Mouse (Mus musculus) hindbrain, embryonic 13.5 days (tissue): Measurements from ENCODE around the gene Bex1. TPM values are rescaled to one million over a fixed set of nuclear protein-coding genes. Genes with fewer than 3 reads are reported as not detected.
"Not testable (repeated sequence)": the region's sequence is repeated elsewhere in the genome, so short reads cannot be mapped to it uniquely, and the experiment has no call there.

Experiments
- ATAC-seq: fragments of 200-750 bp; cut with Nextera tagmentation; 2 replicates; pipeline ENCODE4 v1.8.0; 2017; ENCODE audit warnings: moderate TSS enrichment; ENCODE audit not compliant: low FRiP score
- H3K27ac ChIP-seq: fragments of 300-500 bp; sonication (generic); 2 replicates; pipeline ENCODE4 v1.5.1; 2015; ENCODE audit warnings: inconsistent platforms, mild to moderate bottlenecking, moderate library complexity
- H3K27me3 ChIP-seq: fragments of 300-500 bp; sonication (generic); 2 replicates; pipeline ENCODE4 v1.6.1; 2015; ENCODE audit warnings: mild to moderate bottlenecking, inconsistent platforms
- H3K36me3 ChIP-seq: fragments of 300-500 bp; sonication (generic); 2 replicates; pipeline ENCODE4 v1.6.1; 2015; ENCODE audit warnings: mild to moderate bottlenecking, inconsistent platforms
- H3K4me1 ChIP-seq: fragments of 300-500 bp; sonication (generic); replicated peaks from 2 replicates; pipeline ENCODE4 v1.6.1; 2015; ENCODE audit warnings: inconsistent platforms
- H3K4me2 ChIP-seq: fragments of 300-500 bp; sonication (generic); 2 replicates; pipeline ENCODE4 v1.6.1; 2015; ENCODE audit warnings: inconsistent platforms, mild to moderate bottlenecking, moderate library complexity
- H3K4me3 ChIP-seq: fragments of 300-500 bp; sonication (generic); 2 replicates; pipeline ENCODE4 v1.5.1; 2015; ENCODE audit warnings: mild to moderate bottlenecking, inconsistent platforms
- H3K9ac ChIP-seq: fragments of 300-500 bp; sonication (generic); 2 replicates; pipeline ENCODE4 v1.6.1; 2015; ENCODE audit warnings: mild to moderate bottlenecking, inconsistent platforms
- H3K9me3 ChIP-seq: fragments of 300-500 bp; sonication (generic); 2 replicates; pipeline ENCODE4 v1.6.1; 2016; ENCODE audit warnings: inconsistent platforms
- WGBS: fragments of 180-500 bp; shearing (Covaris S2); methylation state at CpG from one replicate; pipeline ENCODE4 v1.1.7; 2015; 5-methylcytosine and 5-hydroxymethylcytosine counted together
- polyA plus RNA-seq: library from polyadenylated mRNA; unstranded; fragments of >200 nt; fragmentation: Nextera tagmentation; extraction: Ambion mirVana; gene quantifications from 2 replicates; pipeline ENCODE4 v1.2.1, GENCODE M21; 2015

Gene Bex1
- 199 and 209 TPM in 2 replicates for polyA plus RNA-seq

GRCm38 (mm10) chrX:136214729-136215677 is at the start of gene Bex1, which contains the start of gene Tceal7:
Bex1 (minus strand) TSS chrX:136215513.
Tceal7 (plus strand) TSS chrX:136214779.
- H3K4me1 ChIP-seq, H3K36me3 ChIP-seq, H3K27me3 ChIP-seq, H3K9me3 ChIP-seq, H3K27ac ChIP-seq: not testable (repeated sequence)
- WGBS = 21% methylated on average over 11 of the region's 67 CpGs
- ATAC-seq = peak; percentile 95
- Histone ChIP-seq H3K9ac (peak within 1 kb of the TSS; percentile 67), H3K4me3 (peak within 1 kb of the TSS; percentile 44), H3K4me2 (peak within 1 kb of the TSS; percentile 52)

GRCm38 (mm10) chrX:136252023-136252729 is 36.9 kb upstream of the Bex1 start:
- H3K27ac ChIP-seq = no peak overlapping the region
- WGBS = 54% methylated on average over 6 of the region's 6 CpGs

GRCm38 (mm10) chrX:136249671-136250070 is 34.4 kb upstream of the Bex1 start:
- Histone ChIP-seq H3K9ac (no peak overlapping the region), H3K36me3 (no peaks in the 10 kb centered on the region), H3K4me3 (no peak overlapping the region), H3K4me2 (no peak overlapping the region), H3K27ac (no peak overlapping the region), H3K9me3 (no peaks in the 10 kb centered on the region), H3K4me1 (no peaks in the 10 kb centered on the region; the same call in 1 of the 2 replicates), H3K27me3 (no peaks in the 10 kb centered on the region)
- no peak for ATAC-seq
- 86% methylated on average over 7 of the region's 7 CpGs for WGBS

More at GRCm38 (mm10) chrX:136252023-136252729, 36.9 kb upstream of the Bex1 start:
- no peak overlapping the region for H3K4me2 ChIP-seq
- no peaks in the 10 kb centered on the region for H3K4me1 ChIP-seq
- no peak for ATAC-seq
- H3K9ac ChIP-seq = no peak overlapping the region
- H3K9me3 ChIP-seq = no peaks in the 10 kb centered on the region
- no peaks in the 10 kb centered on the region for H3K36me3 ChIP-seq
- H3K27me3 ChIP-seq = no peaks in the 10 kb centered on the region
- no peak overlapping the region for H3K4me3 ChIP-seq

- H3K27ac ChIP-seq = no peak overlapping the region
- H3K9ac ChIP-seq = no peak overlapping the region
- H3K36me3 ChIP-seq = no peaks in the 10 kb centered on the region
- no peak overlapping the region for H3K4me3 ChIP-seq
- no peak overlapping the region for H3K4me2 ChIP-seq
- no peak for ATAC-seq
- no peaks in the 10 kb centered on the region for H3K9me3 ChIP-seq
- H3K27me3 ChIP-seq = no peaks in the 10 kb centered on the region
- no peaks in the 10 kb centered on the region; the same call in 1 of the 2 replicates for H3K4me1 ChIP-seq
- WGBS = 81% methylated on average over 6 of the region's 6 CpGs
Observed at GRCm38 (mm10) chrX:136248811-136249210, 33.5 kb upstream of the Bex1 start.

GRCm38 (mm10) chrX:136245521-136246071 is 30.3 kb upstream of the Bex1 start:
- Histone ChIP-seq H3K4me1 (no peaks in the 10 kb centered on the region; the same call in 1 of the 2 replicates), H3K27ac (peak overlapping the region; percentile 83), H3K9ac (peak overlapping the region; percentile 80), H3K9me3 (no peaks in the 10 kb centered on the region), H3K36me3 (no peaks in the 10 kb centered on the region), H3K27me3 (no peaks in the 10 kb centered on the region), H3K4me3 (peak overlapping the region; percentile 57), H3K4me2 (peak overlapping the region; percentile 55)
- peak; percentile 87 for ATAC-seq
- WGBS = 14% methylated on average over 11 of the region's 15 CpGs

- WGBS = 19% methylated on average over 20 of the region's 20 CpGs
- Histone ChIP-seq H3K9me3 (no peaks in the 10 kb centered on the region), H3K36me3 (no peaks in the 10 kb centered on the region), H3K4me3 (peak within 1 kb of the TSS; percentile 57), H3K27me3 (no peaks in the 10 kb centered on the region), H3K4me2 (peak within 1 kb of the TSS; percentile 55), H3K9ac (peak within 1 kb of the TSS; percentile 80), H3K4me1 (no peaks in the 10 kb centered on the region; the same call in 1 of the 2 replicates), H3K27ac (peak within 1 kb of the TSS; percentile 83)
- ATAC-seq = peak; percentile 97
Observed at GRCm38 (mm10) chrX:136244574-136245229, 29.4 kb upstream of the Bex1 start, which contains the start of gene Tceal9. Tceal9 (plus strand) TSS chrX:136245079.

- H3K9ac ChIP-seq = no peak overlapping the region
- no peak overlapping the region for H3K27ac ChIP-seq
- no peaks in the 10 kb centered on the region; the same call in 1 of the 2 replicates for H3K4me1 ChIP-seq
- no peaks in the 10 kb centered on the region for H3K9me3 ChIP-seq
- no peaks in the 10 kb centered on the region for H3K36me3 ChIP-seq
- ATAC-seq = no peak
- 92% methylated on average over 2 of the region's 2 CpGs for WGBS
- H3K27me3 ChIP-seq = no peaks in the 10 kb centered on the region
- H3K4me3 ChIP-seq = no peak overlapping the region
- H3K4me2 ChIP-seq = no peak overlapping the region
Observed at GRCm38 (mm10) chrX:136243181-136243580, 27.9 kb upstream of the Bex1 start.

- no peaks in the 10 kb centered on the region for H3K36me3 ChIP-seq
- ATAC-seq = no peak
- WGBS = 49% methylated on average over 3 of the region's 3 CpGs
- H3K4me2 ChIP-seq = no peak overlapping the region
- H3K4me1 ChIP-seq = no peaks in the 10 kb centered on the region
- no peaks in the 10 kb centered on the region for H3K27me3 ChIP-seq
- H3K27ac ChIP-seq = no peak overlapping the region
- no peak overlapping the region for H3K9ac ChIP-seq
- no peaks in the 10 kb centered on the region for H3K9me3 ChIP-seq
- H3K4me3 ChIP-seq = no peak overlapping the region
Observed at GRCm38 (mm10) chrX:136238118-136238517, 22.8 kb upstream of the Bex1 start.

GRCm38 (mm10) chrX:136227768-136228167 is 12.5 kb upstream of the Bex1 start:
- H3K27ac ChIP-seq = no peak overlapping the region
- 0 out of 2 replicates have a peak, but pooled peaks cover 5% of the 10 kb centered on the region for H3K27me3 ChIP-seq
- H3K4me3 ChIP-seq = no peak overlapping the region
- H3K4me2 ChIP-seq = no peak overlapping the region
- no peak for ATAC-seq
- H3K9ac ChIP-seq = no peak overlapping the region
- WGBS = 52% methylated on average over 5 of the region's 5 CpGs
- no peaks in the 10 kb centered on the region for H3K36me3 ChIP-seq
- H3K9me3 ChIP-seq = no peaks in the 10 kb centered on the region
- no peaks in the 10 kb centered on the region for H3K4me1 ChIP-seq

GRCm38 (mm10) chrX:136223714-136224113 is 8.4 kb upstream of the Bex1 start:
- WGBS = 79% methylated on average over 6 of the region's 6 CpGs
- no peak for ATAC-seq
- Histone ChIP-seq H3K27me3 (0 out of 2 replicates have a peak, but pooled peaks cover 2% of the 10 kb centered on the region), H3K9me3 (no peaks in the 10 kb centered on the region), H3K27ac (no peak overlapping the region), H3K4me2 (no peak overlapping the region), H3K36me3 (no peaks in the 10 kb centered on the region), H3K4me1 (no peaks in the 10 kb centered on the region), H3K9ac (no peak overlapping the region), H3K4me3 (no peak overlapping the region)

- Histone ChIP-seq H3K27ac (no peak overlapping the region), H3K4me3 (no peak overlapping the region)
- 58% methylated on average over 1 of the region's 1 CpGs for WGBS
Observed at GRCm38 (mm10) chrX:136216303-136216702, 990 bp upstream of the Bex1 start.

More at GRCm38 (mm10) chrX:136216303-136216702, 990 bp upstream of the Bex1 start:
- no peaks in the 10 kb centered on the region for H3K9me3 ChIP-seq
- no peaks in the 10 kb centered on the region for H3K36me3 ChIP-seq
- H3K4me1 ChIP-seq = no peaks in the 10 kb centered on the region; the same call in 1 of the 2 replicates
- H3K27me3 ChIP-seq = no peaks in the 10 kb centered on the region
- ATAC-seq = no peak
- no peak overlapping the region for H3K4me2 ChIP-seq
- no peak overlapping the region for H3K9ac ChIP-seq
